Mouse (Mus musculus) lung, embryonic 14.5 days (tissue): Measurements from ENCODE around the gene Fzr1. TPM values are rescaled to one million over a fixed set of nuclear protein-coding genes. Genes with fewer than 3 reads are reported as not detected.

Experiments used
- ATAC-seq: fragments of 200-750 bp; cut with Nextera tagmentation; 2 replicates; pipeline ENCODE4 v1.8.0; 2017; ENCODE audit warnings: mild to moderate bottlenecking, moderate TSS enrichment, moderate library complexity; ENCODE audit not compliant: insufficient read depth
- DNase-seq: peaks from one replicate; pipeline ENCODE4 v3.0.0-alpha.2; 2015
- H3K27ac ChIP-seq: fragments of 300-500 bp; sonication (generic); 2 replicates; pipeline ENCODE4 v1.5.1; 2014; ENCODE audit warnings: low read depth, mild to moderate bottlenecking, moderate library complexity
- H3K27me3 ChIP-seq: fragments of 300-500 bp; sonication (generic); 2 replicates; pipeline ENCODE4 v1.6.1; 2014; ENCODE audit warnings: low read length, control low read depth; ENCODE audit not compliant: insufficient read depth
- H3K36me3 ChIP-seq: fragments of 300-500 bp; sonication (generic); 2 replicates; pipeline ENCODE4 v1.6.1; 2014; ENCODE audit warnings: control low read depth; ENCODE audit not compliant: insufficient read depth
- H3K4me1 ChIP-seq: fragments of 300-500 bp; sonication (generic); 2 replicates; pipeline ENCODE4 v1.6.1; 2014; ENCODE audit warnings: antibody characterized with exemption, control low read depth; ENCODE audit not compliant: insufficient read depth
- H3K4me2 ChIP-seq: fragments of 300-500 bp; sonication (generic); 2 replicates; pipeline ENCODE4 v1.6.1; 2014; ENCODE audit warnings: mild to moderate bottlenecking
- H3K4me3 ChIP-seq: fragments of 300-500 bp; sonication (generic); 2 replicates; pipeline ENCODE4 v1.5.1; 2014; ENCODE audit warnings: low read depth, low read length
- H3K9ac ChIP-seq: fragments of 300-500 bp; sonication (generic); 2 replicates; pipeline ENCODE4 v1.6.1; 2014
- H3K9me3 ChIP-seq: fragments of 300-500 bp; sonication (generic); 2 replicates; pipeline ENCODE4 v1.6.1; 2016; ENCODE audit warnings: low read depth, low read length, control low read depth
- CTCF ChIP-seq: IDR thresholded peaks from 2 replicates; pipeline ENCODE4 v1.5.1; 2016; ENCODE audit warnings: antibody characterized with exemption, low read depth
- WGBS: fragments of 180-500 bp; shearing (Covaris S2); extraction: QIAGEN DNeasy Blood & Tissue Kit; methylation state at CpG from one replicate; pipeline ENCODE4 v1.1.7; 2014; 5-methylcytosine and 5-hydroxymethylcytosine counted together
- polyA plus RNA-seq: library from polyadenylated mRNA; unstranded; fragments of >200 nt; fragmentation: Nextera tagmentation; extraction: Ambion mirVana; gene quantifications from 2 replicates; pipeline ENCODE4 v1.2.1, GENCODE M21; 2014

The Fzr1 gene
- polyA plus RNA-seq, 1 experiment from 2014 or later, result 116 TPM

DNA sequence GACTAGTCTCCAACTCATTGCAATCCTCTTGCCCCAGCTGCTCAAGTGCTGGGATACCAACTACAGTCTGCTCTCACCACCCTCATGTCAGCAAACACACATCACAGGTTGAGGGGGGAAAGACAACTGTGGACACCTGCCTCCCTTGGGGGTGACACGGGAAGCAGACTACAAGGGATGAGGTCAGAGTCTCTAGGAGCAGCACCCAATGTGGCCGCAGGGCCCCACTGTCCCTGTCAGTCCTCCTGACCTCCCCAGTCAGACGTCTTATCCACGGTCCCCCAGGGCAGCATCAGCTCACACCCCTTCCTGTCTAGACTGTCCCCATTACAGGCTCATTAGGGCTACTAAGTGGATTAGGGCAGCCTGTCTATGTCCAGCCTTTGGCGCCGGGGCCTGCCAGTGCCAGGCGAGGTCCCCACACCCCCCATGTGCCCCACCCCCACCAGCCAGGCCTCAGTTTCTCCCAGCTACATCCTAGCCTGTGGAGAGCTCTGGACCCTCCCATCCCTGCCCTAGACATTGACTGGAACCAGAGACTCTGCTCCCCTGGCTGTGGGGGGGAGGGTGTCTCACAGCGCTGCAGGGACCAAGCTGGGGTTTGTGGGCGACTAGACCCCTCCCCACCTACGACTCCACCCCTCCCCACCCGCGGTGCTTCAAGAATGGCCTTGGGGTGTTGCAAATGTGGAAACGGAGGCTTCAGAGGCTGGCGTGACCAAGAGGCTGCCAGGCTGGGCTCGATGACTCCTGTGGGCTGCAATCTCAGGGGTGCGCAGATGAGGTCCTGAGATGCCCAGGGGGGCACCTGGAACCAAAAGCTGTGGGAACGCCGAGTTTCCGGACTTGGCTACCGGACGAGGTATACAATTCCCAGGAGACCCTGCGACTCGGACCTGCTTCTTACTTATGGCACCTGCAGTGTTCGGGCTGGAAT lies 28.5 kb upstream of the Fzr1 start:
- Histone ChIP-seq H3K9me3 (no peaks in the 10 kb centered on the region), H3K9ac (peak overlapping the region; percentile 38; the same call in 1 of the 2 replicates), H3K36me3 (peaks cover 67% of the 10 kb centered on the region), H3K4me3 (peak overlapping the region; percentile 27), H3K4me2 (peak overlapping the region; percentile 56), H3K27ac (peak overlapping the region; percentile 36; the same call in 1 of the 2 replicates), H3K4me1 (peaks cover 45% of the 10 kb centered on the region), H3K27me3 (no peaks in the 10 kb centered on the region)
- TF ChIP-seq CTCF, result no peak
- DNase-seq (no peak), ATAC-seq (no peak)
- 38% methylated on average over 24 of the region's 24 CpGs for WGBS

DNA sequence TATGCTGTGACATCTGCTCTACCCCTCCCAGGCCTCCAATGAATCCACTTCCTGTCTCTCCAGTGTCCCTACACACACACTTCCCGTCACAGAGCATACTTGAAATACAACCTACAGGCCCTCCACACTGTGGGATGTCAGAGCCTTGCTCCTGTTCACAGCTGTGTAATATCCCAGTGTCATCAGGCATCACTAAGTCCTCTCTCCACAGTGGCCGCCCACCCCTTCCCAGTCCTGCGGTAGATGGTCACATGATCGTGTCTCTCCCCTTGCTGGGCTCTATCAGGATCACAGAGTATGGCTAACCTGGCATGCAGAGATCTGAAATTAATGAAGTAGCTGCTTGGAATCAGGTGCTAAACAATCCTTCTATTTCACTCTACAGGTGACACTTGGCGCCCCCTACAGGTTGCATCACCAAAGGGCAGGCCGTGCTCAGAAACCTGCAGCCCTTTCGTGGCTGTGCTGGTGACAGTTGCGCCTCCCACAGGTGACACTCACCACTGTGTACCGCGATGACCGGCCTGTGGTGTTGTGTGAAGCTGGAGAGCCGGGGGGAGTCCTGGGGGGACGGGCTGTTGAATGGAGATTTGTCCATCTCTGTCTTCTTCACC lies 27.4 kb upstream of the Fzr1 start:
- H3K9me3 ChIP-seq, result no peaks in the 10 kb centered on the region
- H3K27ac ChIP-seq, result no peak overlapping the region
- peak; percentile 63 for DNase-seq
- H3K36me3 ChIP-seq, result peaks cover 73% of the 10 kb centered on the region
- peaks cover 43% of the 10 kb centered on the region for H3K4me1 ChIP-seq
- no peak overlapping the region for H3K4me2 ChIP-seq
- no peak overlapping the region for H3K9ac ChIP-seq
- 48% methylated on average over 13 of the region's 13 CpGs for WGBS
- TF ChIP-seq CTCF, result peak; percentile 74
- no peak for ATAC-seq
- no peaks in the 10 kb centered on the region for H3K27me3 ChIP-seq
- no peak overlapping the region for H3K4me3 ChIP-seq

DNA sequence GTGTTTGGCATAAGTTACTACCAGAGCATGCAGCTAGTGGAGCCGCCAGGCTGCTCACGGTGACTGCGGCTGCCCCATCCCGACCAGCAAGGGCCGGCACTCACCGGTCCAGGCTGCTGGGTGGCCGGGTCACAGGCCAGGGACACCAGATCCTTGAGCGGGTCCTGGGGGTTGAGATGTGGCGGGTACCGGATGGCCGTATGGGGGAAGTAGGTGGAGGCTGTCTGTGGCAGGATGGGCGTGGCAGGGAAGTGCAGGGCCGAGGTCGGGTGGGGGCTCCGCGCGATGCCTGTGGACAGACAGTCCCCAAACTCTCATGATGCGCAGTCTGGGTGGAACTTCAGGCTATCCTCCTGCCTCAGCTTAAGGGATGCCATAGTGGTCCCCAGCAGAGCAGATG lies 26.4 kb upstream of the Fzr1 start:
- Histone ChIP-seq H3K27me3 (no peaks in the 10 kb centered on the region), H3K36me3 (peaks cover 83% of the 10 kb centered on the region), H3K27ac (no peak overlapping the region), H3K9ac (no peak overlapping the region), H3K9me3 (no peaks in the 10 kb centered on the region), H3K4me3 (no peak overlapping the region), H3K4me1 (peaks cover 43% of the 10 kb centered on the region), H3K4me2 (no peak overlapping the region)
- no peak for TF ChIP-seq CTCF
- no peak for ATAC-seq
- no peak for DNase-seq
- 59% methylated on average over 18 of the region's 18 CpGs for WGBS

DNA sequence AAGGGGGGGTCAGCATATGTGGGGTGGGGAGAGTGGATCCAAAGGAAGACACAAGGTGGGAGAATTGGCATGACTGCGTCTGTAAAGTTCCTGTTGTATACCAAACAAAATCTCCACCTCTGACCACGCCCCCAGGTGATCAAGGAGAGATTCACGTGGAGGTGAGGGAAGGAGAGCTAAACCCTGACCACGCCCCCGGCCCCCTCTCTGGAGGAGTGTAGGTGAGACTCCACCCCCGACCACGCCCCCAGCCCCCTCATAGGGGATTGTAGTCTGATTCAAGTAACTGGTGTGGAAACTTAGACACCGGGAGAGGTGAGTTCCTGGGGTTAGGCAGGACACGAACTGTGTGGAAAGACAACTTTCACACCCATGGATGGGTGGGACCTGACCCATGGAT lies 25.8 kb upstream of the Fzr1 start:
- H3K9me3 ChIP-seq, result no peaks in the 10 kb centered on the region
- H3K4me3 ChIP-seq, result no peak overlapping the region
- WGBS, result 26% methylated on average over 9 of the region's 9 CpGs
- peaks cover 85% of the 10 kb centered on the region for H3K36me3 ChIP-seq
- TF ChIP-seq CTCF, result no peak
- ATAC-seq (no peak), DNase-seq (no peak)
- no peak overlapping the region for H3K9ac ChIP-seq
- H3K27me3 ChIP-seq, result no peaks in the 10 kb centered on the region
- H3K27ac ChIP-seq, result no peak overlapping the region
- H3K4me1 ChIP-seq, result peaks cover 43% of the 10 kb centered on the region
- H3K4me2 ChIP-seq, result no peak overlapping the region

DNA sequence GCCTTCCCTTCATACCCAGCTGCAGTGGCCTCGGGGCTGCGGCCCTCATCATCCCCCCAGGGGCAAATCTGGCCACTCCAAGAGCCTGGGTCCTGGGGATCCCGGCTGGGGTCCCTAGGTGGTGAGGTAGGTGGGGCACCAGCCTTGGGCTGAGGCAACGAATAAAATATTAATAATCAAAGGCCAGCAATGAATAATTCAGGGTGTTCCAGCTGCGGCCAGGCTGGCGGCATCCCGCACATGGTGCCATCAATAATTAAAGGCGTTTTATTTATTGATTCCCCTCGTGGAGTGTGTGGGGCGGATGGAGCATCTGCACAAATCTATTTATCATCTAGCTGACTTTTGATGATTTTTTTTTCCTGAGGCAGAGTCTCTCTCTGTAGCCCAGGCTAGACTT lies 25.2 kb upstream of the Fzr1 start:
- H3K4me3 ChIP-seq, result no peak overlapping the region
- H3K27me3 ChIP-seq, result no peaks in the 10 kb centered on the region
- peaks cover 41% of the 10 kb centered on the region for H3K4me1 ChIP-seq
- peak overlapping the region; percentile 88 for H3K27ac ChIP-seq
- H3K4me2 ChIP-seq, result no peak overlapping the region
- ATAC-seq, result no peak
- TF ChIP-seq CTCF, result no peak
- peaks cover 84% of the 10 kb centered on the region for H3K36me3 ChIP-seq
- H3K9ac ChIP-seq, result peak overlapping the region; percentile 1; the same call in 1 of the 2 replicates
- DNase-seq, result no peak
- H3K9me3 ChIP-seq, result no peaks in the 10 kb centered on the region
- WGBS, result 60% methylated on average over 10 of the region's 10 CpGs

DNA sequence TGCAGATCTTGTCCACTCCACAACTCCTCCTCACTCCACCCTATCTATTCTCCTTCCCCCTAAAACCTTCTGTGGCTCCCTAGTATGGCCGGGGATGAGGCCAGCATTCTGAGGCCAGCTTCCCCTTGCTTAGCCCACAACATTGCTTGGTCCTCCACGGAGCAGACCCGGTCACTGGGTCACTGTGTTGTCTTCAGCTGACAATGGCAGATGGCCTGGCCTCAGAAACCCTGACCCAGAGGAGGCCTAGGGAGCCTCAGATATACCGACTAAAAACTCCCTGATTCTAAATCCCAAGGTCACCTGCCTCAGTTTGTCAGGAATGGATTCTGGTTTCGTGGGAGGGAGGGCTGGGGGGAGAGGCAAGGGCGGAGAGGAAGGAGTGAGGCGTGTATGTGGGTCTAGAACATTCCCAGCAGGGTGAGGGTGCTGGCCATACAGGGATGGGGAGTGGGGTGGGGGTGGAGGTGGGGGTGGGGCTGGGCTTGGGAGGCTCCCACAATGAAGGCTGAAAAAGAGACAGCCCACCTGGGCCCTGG lies 24.0 kb upstream of the Fzr1 start:
- H3K9ac ChIP-seq, result peak overlapping the region; percentile 7; the same call in 1 of the 2 replicates
- DNase-seq (no peak), ATAC-seq (peak; percentile 1)
- H3K27ac ChIP-seq, result peak overlapping the region; percentile 88
- TF ChIP-seq CTCF, result no peak
- H3K4me3 ChIP-seq, result peak overlapping the region; percentile 10
- no peaks in the 10 kb centered on the region for H3K27me3 ChIP-seq
- 15% methylated on average over 7 of the region's 7 CpGs for WGBS
- peaks cover 84% of the 10 kb centered on the region for H3K36me3 ChIP-seq
- no peaks in the 10 kb centered on the region for H3K9me3 ChIP-seq
- peak overlapping the region; percentile 46 for H3K4me2 ChIP-seq
- peaks cover 29% of the 10 kb centered on the region for H3K4me1 ChIP-seq
